Mouse (Mus musculus): ENCODE data around the gene Porcn. TPM values are rescaled to one million over a fixed set of nuclear protein-coding genes. Genes with fewer than 3 reads are reported as not detected.

Porcn gene
- total and polyA plus RNA-seq, 3 experiments = 0.64 TPM; not detected in 2

DNA sequence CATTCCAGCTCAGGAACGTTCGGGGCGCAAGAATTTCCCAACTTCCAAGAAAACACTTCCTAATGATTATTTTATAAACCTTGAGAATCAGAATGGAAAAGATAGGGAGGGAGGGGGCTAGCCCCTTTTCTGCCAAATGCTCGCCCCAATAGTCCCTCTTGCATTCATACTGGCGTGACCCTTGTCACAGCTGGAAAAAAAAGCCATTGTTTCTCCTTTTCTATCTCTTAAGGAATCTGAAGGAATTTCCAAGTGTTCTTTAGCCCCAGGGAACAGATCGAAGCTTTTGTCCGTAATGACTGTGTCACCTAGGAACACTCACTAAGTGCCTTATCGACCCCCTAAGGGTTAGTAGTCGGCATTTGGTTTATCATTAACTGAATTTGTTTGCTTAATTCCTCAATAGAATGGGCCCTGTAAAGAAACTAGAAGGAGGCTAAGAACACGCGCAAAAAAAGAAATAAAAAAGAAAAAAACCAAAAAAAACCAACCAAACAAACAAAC lies 421 bp upstream of the Porcn start:
- TF ChIP-seq TCF12 (IDR thresholded peaks at IDR 0.05; ENCODE audit: low read depth, low read length) = no peak
- no peak for TF ChIP-seq IRF4 (IDR thresholded peaks at IDR 0.05; ENCODE audit: low read depth, low read length)
- TF ChIP-seq SIN3A (IDR thresholded peaks at IDR 0.05; ENCODE audit: low read length) = no peak
- no peak for TF ChIP-seq HCFC1 (IDR thresholded peaks at IDR 0.05; ENCODE audit: low read depth, low read length)
- no peak for TF ChIP-seq ELF1 (IDR thresholded peaks at IDR 0.05; ENCODE audit: low read depth, low read length)
- Histone ChIP-seq H3K27ac (ENCODE audit: insufficient read depth, low read depth) (no peak overlapping the region), H3K79me2 (replicated peaks; ENCODE audit: control insufficient read depth, extremely low read depth, insufficient read depth, poor library complexity, severe bottlenecking) (no peaks in the 10 kb centered on the region), H3K4me2 (ENCODE audit: insufficient read depth, low read depth, poor library complexity, severe bottlenecking) (peak overlapping the region; percentile 87), H3K9me3 (replicated peaks; ENCODE audit: low read length) (no peaks in the 10 kb centered on the region), H3K4me3 (replicated peaks in 1 of 3; ENCODE audit: low read depth in 2 of 3, low read length in 2 of 3, poor library complexity in 1 of 3) (peak overlapping the region in 1 of 3 experiments; percentile 45), H3K27me3 (replicated peaks) (peaks cover 41% of the 10 kb centered on the region), H3K4me1 (ENCODE audit: control insufficient read depth in 1 of 2, insufficient read depth in 2 of 2) (no peaks in the 10 kb centered on the region), H3K9ac (ENCODE audit: insufficient read depth, low read depth) (peak overlapping the region; percentile 39; the same call in 1 of the 2 replicates), H3K36me3 (replicated peaks in 1 of 2; ENCODE audit: control insufficient read depth in 1 of 2, insufficient read depth in 1 of 2, low read length in 1 of 2) (no peaks in the 10 kb centered on the region)
- in situ Hi-C loops (cut with MboI; ENCODE audit: low pct_ligation_motif_present, low pct_unique_long_range_greater_than_20kb, low sequenced_read_pairs) (no loop called here), dilution Hi-C loops (cut with MboI; ENCODE audit: extremely low pct_ligation_motif_present, extremely low pct_unique_long_range_greater_than_20kb, low sequenced_read_pairs) (no loop called here)
- no peak for DNase-seq (ENCODE audit: extremely low read depth)

DNA sequence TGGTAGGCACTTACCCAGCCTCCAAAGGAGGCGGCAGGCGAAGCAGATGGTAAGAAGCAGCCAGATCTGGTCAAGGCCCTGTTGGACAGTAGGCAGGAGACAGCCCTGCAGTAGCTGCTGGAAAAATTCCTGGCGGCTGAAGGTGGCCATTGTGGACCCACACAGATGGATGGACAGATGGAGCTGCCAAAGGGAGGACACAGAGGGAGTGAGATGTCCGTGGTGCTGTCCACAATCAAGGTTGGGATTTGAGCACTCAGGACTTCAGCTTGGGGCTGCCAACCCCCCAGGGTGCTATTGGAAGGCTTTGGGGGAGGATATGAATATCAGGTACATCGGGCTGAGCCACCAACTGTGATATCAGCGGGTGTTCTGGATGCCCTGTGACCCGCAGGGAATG lies 774 bp downstream of the Porcn start:
- dilution Hi-C loops (cut with MboI; ENCODE audit: extremely low pct_ligation_motif_present, extremely low pct_unique_long_range_greater_than_20kb, low sequenced_read_pairs) = no loop called here
- H3K79me2 ChIP-seq (replicated peaks; ENCODE audit: control insufficient read depth, extremely low read depth, insufficient read depth, poor library complexity, severe bottlenecking) = no peaks in the 10 kb centered on the region

DNA sequence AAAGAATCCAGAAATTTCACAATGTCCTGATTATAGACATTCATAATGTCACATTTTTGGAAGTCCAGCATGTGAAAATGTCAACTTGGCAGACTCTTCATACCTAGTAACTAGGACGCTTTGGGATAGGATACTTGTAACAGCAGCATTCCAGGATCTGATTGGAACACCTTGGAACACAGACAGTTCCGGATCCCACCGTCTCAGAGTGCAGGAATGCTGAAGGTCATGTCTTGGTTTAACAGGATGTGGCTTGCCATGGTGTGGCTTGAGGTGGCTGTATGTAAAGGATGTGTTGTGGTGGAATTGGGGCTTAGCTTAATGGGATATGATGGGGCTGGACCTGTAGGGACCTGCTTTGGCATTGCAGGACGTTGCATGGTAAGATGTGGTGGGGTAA lies 1.2 kb downstream of the Porcn start:
- Histone ChIP-seq H3K27me3 (replicated peaks) (peaks cover 43% of the 10 kb centered on the region), H3K4me1 (ENCODE audit: control insufficient read depth in 1 of 2, insufficient read depth in 2 of 2) (no peaks in the 10 kb centered on the region), H3K9me3 (replicated peaks; ENCODE audit: low read length) (no peaks in the 10 kb centered on the region), H3K27ac (ENCODE audit: insufficient read depth, low read depth) (no peak overlapping the region), H3K36me3 (replicated peaks in 1 of 2; ENCODE audit: control insufficient read depth in 1 of 2, insufficient read depth in 1 of 2, low read length in 1 of 2) (no peaks in the 10 kb centered on the region), H3K4me3 (replicated peaks in 1 of 3; ENCODE audit: low read depth in 2 of 3, low read length in 2 of 3, poor library complexity in 1 of 3) (no peak overlapping the region), H3K79me2 (replicated peaks; ENCODE audit: control insufficient read depth, extremely low read depth, insufficient read depth, poor library complexity, severe bottlenecking) (no peaks in the 10 kb centered on the region), H3K4me2 (ENCODE audit: insufficient read depth, low read depth, poor library complexity, severe bottlenecking) (no peak overlapping the region), H3K9ac (ENCODE audit: insufficient read depth, low read depth) (no peak overlapping the region)
- in situ Hi-C loops (cut with MboI; ENCODE audit: low pct_ligation_motif_present, low pct_unique_long_range_greater_than_20kb, low sequenced_read_pairs) (no loop called here), dilution Hi-C loops (cut with MboI; ENCODE audit: extremely low pct_ligation_motif_present, extremely low pct_unique_long_range_greater_than_20kb, low sequenced_read_pairs) (no loop called here)
- no peak for TF ChIP-seq SIN3A (IDR thresholded peaks at IDR 0.05; ENCODE audit: low read length)
- no peak for TF ChIP-seq JUN (IDR thresholded peaks at IDR 0.05; ENCODE audit: insufficient read depth, low read depth, low read length)
- no peak for TF ChIP-seq MAFK (IDR thresholded peaks at IDR 0.05; ENCODE audit: insufficient replicate concordance, low read length)
- TF ChIP-seq TCF12 (IDR thresholded peaks at IDR 0.05; ENCODE audit: low read depth, low read length) = no peak
- TF ChIP-seq RAD21 (IDR thresholded peaks at IDR 0.05; ENCODE audit: low read depth, low read length) = no peak
- TF ChIP-seq ELF1 (IDR thresholded peaks at IDR 0.05; ENCODE audit: low read depth, low read length) = no peak
- no peak for TF ChIP-seq BHLHE40 (IDR thresholded peaks at IDR 0.05; ENCODE audit: low read depth, low read length)
- no peak for TF ChIP-seq CHD2 (IDR thresholded peaks at IDR 0.05; ENCODE audit: low read length)
- no peak for TF ChIP-seq NRF1 (IDR thresholded peaks at IDR 0.05; ENCODE audit: low read depth, low read length)
- no peak for DNase-seq (ENCODE audit: extremely low read depth)

More for the DNA sequence above, 774 bp downstream of the Porcn start:
- H3K36me3 ChIP-seq (replicated peaks in 1 of 2; ENCODE audit: control insufficient read depth in 1 of 2, insufficient read depth in 1 of 2, low read length in 1 of 2) = no peaks in the 10 kb centered on the region
- no peak for DNase-seq (ENCODE audit: extremely low read depth)
- TF ChIP-seq GABPA (IDR thresholded peaks at IDR 0.05; ENCODE audit: insufficient replicate concordance, low read depth, low read length) (no peak), NRF1 (IDR thresholded peaks at IDR 0.05; ENCODE audit: low read depth, low read length) (no peak), CHD1 (IDR thresholded peaks at IDR 0.05; ENCODE audit: low read depth, low read length) (no peak), ETS1 (conservative IDR thresholded peaks at IDR 0.05; ENCODE audit: low read depth, low read length) (no peak), POLR2AphosphoS2 (IDR thresholded peaks at IDR 0.05; ENCODE audit: low read depth, low read length) (no peak), MAZ (IDR thresholded peaks at IDR 0.05; ENCODE audit: low read depth, low read length) (no peak), RCOR1 (conservative IDR thresholded peaks at IDR 0.05; ENCODE audit: low read depth, low read length) (no peak), MXI1 (IDR thresholded peaks at IDR 0.05; ENCODE audit: low read depth, low read length) (no peak), PAX5 (IDR thresholded peaks at IDR 0.05; ENCODE audit: low read length) (no peak), NELFE (IDR thresholded peaks at IDR 0.05; ENCODE audit: low read depth, low read length) (no peak), TBP (conservative IDR thresholded peaks at IDR 0.05; ENCODE audit: low read depth, low read length) (no peak), MYC (IDR thresholded peaks at IDR 0.05; ENCODE audit: low read depth, low read length) (no peak), MEF2A (IDR thresholded peaks at IDR 0.05; ENCODE audit: borderline replicate concordance, low read depth, low read length) (no peak)
- peaks cover 43% of the 10 kb centered on the region for H3K27me3 ChIP-seq (replicated peaks)
- H3K4me1 ChIP-seq (ENCODE audit: control insufficient read depth in 1 of 2, insufficient read depth in 2 of 2) = no peaks in the 10 kb centered on the region
- H3K9me3 ChIP-seq (replicated peaks; ENCODE audit: low read length) = no peaks in the 10 kb centered on the region
- no peak overlapping the region for H3K27ac ChIP-seq (ENCODE audit: insufficient read depth, low read depth)
- in situ Hi-C loops (cut with MboI; ENCODE audit: low pct_ligation_motif_present, low pct_unique_long_range_greater_than_20kb, low sequenced_read_pairs) = no loop called here
- no peak overlapping the region for H3K9ac ChIP-seq (ENCODE audit: insufficient read depth, low read depth)
- H3K4me3 ChIP-seq (replicated peaks in 1 of 3; ENCODE audit: low read depth in 2 of 3, low read length in 2 of 3, poor library complexity in 1 of 3) = no peak overlapping the region
- no peak overlapping the region for H3K4me2 ChIP-seq (ENCODE audit: insufficient read depth, low read depth, poor library complexity, severe bottlenecking)

All from CH12.LX (cell line).